Mouse (Mus musculus) CH12.LX (cell line): ENCODE measurements at regions not wholly inside any gene's neighbourhood (a gene's known extent, or its start where the extent isn't known, plus 50 kb on each side); places are given as distances from the start of the nearest gene placed in this dataset.

Experiments used
- EP300 ChIP-seq: IDR thresholded peaks from 2 replicates; pipeline ENCODE4 v1.6.1; 2011; ENCODE audit warnings: low read length, improper control_type of control experiment
- ETS1 ChIP-seq: conservative IDR thresholded peaks from 2 replicates; pipeline ENCODE4 v1.6.1; 2012; ENCODE audit warnings: low read depth, mild to moderate bottlenecking, inconsistent platforms, low read length, improper control_type of control experiment, moderate library complexity
- POLR2A ChIP-seq: IDR thresholded peaks from 2 replicates; pipeline ENCODE4 v1.6.1; 2011; ENCODE audit warnings: low read depth, mild to moderate bottlenecking, improper control_type of control experiment, low read length

GRCm38 (mm10) chr2:117877816-117878215 is 233.9 kb upstream of the Thbs1 start:
- TF ChIP-seq ETS1 (no peak), EP300 (no peak), POLR2A (no peak)
